Mouse (Mus musculus): ENCODE results near the gene Pde4c. TPM values are rescaled to one million over a fixed set of nuclear protein-coding genes. Genes with fewer than 3 reads are reported as not detected.

The Pde4c gene
- total RNA-seq, 2 experiments from 2014 or later, result 0.89 to 2.0 TPM

- DNase-seq (ENCODE audit: low spot score in 2 of 2), result no peak
- intact Hi-C loops (cut with DNase I), result no loop called here
These were observed 9.5 kb upstream of the Pde4c start for GRCm38 (mm10) chr8:70713991-70714390.

- intact Hi-C loops (cut with DNase I), result no loop called here
- DNase-seq (ENCODE audit: low spot score in 2 of 2), result no peak
These were observed 8.4 kb upstream of the Pde4c start for GRCm38 (mm10) chr8:70715086-70715485.

DNA sequence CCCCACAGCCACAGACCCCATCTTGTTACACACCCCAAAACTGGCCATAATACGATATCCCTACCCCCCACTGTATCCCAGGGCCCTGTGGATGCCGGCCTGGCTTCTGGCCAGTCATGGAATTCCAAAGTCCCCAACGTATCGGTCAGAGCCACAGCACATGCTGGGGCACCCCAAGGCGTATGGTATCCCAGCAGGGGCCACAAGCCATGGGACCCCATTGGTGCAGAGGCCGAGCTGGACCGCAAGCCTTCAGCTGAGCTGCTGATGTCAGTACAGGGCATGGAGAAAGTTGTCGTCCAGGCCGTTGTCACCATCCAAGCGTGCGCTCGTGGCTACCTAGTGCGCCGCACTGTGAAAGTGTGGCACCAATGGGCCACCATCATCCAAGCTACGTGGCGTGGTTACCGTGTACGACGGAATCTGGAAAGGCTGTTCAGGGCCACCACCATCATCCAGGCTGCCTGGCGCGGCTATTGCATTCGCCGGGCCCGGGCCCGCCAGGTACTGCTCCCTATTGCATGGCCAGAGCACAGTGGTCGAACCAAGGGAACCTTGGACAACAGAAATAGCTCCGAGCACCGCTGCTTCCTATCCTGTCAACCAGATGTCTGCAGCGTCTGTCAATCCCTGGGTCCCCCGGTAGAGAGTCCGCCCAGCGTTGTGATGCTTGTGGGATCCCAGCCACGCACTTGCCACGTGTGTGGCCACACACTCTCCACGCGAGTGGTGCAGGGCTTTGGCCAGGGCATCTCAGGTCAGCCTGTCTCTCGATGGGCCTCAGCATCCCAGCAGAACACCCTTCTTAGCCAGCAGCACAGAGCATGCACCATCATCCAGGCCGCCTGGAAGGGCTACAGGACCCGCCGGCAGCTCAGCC, 6.8 kb upstream of the Pde4c start:
- no peak for DNase-seq (ENCODE audit: low spot score in 2 of 2)
- intact Hi-C loops (cut with DNase I), result no loop called here

DNA sequence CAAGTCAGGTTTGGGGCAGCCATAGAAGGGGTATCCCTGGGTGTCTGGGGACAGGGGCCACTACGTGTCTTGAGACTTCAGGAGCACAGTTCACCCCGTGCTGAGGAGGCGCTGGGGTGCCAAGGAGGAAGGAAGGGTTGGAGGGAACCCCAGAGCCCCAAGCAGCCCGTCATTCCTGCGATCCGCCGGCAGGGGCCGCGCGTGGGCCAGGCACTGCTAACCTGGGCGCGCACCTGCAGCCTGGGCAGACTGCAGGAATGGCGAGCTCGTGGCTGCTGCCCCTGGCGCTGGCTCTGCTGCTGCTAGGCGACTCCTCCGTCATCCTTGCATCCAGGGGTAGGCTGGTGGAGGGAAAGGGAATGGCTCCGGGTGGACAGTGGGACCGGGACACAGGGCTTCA, 5.2 kb upstream of the Pde4c start, which contains the start of gene Gm3336:
TSS of gene Gm3336 (plus strand) at position 247 of the 400 bp plus-strand sequence.
- peak; percentile 54 to 60 for DNase-seq (ENCODE audit: low spot score in 2 of 2)
- intact Hi-C loops (cut with DNase I), result loop anchor here (2.0 kb wide), 1 partner anchor 123 kb away; no protein-coding TSS in a partner anchor

DNA sequence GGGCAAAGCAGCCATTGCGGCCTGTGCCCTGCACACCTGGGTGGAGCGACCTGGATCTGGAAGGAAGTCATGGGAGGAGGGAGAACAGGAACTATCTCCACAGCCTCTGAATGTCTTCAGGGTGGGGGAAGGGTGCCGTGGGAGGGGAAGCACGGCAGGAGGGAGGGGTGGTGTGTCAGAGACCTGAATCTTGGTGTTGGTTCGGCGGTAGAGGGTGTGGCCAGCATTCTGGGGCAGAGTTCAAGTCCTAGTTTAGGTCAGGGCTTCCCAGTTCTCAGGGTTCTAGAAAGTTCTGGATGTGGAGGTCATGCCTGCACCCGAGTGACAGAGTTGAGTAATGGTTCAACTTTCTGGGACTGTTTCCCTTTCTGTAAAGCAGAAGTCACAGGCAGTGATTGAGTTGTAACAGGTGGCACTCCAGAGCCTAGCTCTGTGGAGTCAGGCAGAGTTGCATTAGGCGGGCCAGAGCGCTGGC, 3.7 kb upstream of the Pde4c start:
- DNase-seq (ENCODE audit: low spot score in 2 of 2), result no peak
- intact Hi-C loops (cut with DNase I), result loop anchor here (1.0 to 2.0 kb wide), 2 partner anchors 32 to 121 kb away; no protein-coding TSS in a partner anchor

- peak; percentile 51 to 78 for DNase-seq (ENCODE audit: low spot score in 2 of 2)
- intact Hi-C loops (cut with DNase I), result loop anchor here (1.0 kb wide), 1 partner anchor 32 kb away; no protein-coding TSS in a partner anchor
These were observed 2.8 kb upstream of the Pde4c start for GRCm38 (mm10) chr8:70720739-70721138.

- intact Hi-C loops (cut with DNase I), result no loop called here
- no peak for DNase-seq (ENCODE audit: low spot score in 2 of 2)
These were observed 1.9 kb upstream of the Pde4c start for GRCm38 (mm10) chr8:70721601-70722000.

GRCm38 (mm10) chr8:70724216-70724615, 696 bp downstream of the Pde4c start:
- intact Hi-C loops (cut with DNase I), result no loop called here
- no peak for DNase-seq (ENCODE audit: low spot score in 2 of 2)

DNA sequence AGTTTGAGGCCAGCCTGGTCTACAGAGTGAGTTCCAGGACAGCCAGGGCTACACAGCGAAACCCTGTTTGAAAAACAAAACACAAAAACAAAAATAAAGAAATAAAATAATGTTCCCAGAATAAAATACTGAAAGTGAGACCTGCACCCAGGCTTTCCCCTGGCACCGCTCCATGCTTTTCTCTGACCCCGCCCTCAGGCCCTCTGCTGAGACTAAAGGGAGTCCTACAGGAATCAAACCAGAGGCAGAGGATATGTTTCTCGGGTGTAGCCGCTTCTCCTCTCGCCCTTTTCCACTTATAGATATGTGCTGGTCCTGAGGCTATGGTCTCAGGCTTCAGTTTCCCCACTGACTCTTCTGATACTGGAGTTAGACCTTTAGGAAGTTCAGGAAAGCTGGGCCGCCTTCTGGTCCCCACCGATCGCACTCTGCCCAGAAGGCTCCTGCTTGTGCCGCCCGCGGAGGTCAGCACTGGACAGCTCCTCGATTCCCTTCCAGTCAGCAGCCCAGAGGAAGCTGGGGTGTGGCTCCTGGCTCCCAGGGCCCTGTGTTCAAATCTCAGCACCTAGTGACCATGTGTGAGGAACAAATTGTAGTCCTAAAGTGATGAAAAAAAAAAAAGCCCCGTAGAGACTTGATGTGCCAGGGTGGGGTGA, 2.4 kb downstream of the Pde4c start:
- intact Hi-C loops (cut with DNase I), result no loop called here
- DNase-seq (ENCODE audit: low spot score in 2 of 2), result no peak

GRCm38 (mm10) chr8:70726721-70727120, 3.2 kb downstream of the Pde4c start:
- no peak for DNase-seq (ENCODE audit: low spot score in 2 of 2)
- intact Hi-C loops (cut with DNase I), result no loop called here

DNA sequence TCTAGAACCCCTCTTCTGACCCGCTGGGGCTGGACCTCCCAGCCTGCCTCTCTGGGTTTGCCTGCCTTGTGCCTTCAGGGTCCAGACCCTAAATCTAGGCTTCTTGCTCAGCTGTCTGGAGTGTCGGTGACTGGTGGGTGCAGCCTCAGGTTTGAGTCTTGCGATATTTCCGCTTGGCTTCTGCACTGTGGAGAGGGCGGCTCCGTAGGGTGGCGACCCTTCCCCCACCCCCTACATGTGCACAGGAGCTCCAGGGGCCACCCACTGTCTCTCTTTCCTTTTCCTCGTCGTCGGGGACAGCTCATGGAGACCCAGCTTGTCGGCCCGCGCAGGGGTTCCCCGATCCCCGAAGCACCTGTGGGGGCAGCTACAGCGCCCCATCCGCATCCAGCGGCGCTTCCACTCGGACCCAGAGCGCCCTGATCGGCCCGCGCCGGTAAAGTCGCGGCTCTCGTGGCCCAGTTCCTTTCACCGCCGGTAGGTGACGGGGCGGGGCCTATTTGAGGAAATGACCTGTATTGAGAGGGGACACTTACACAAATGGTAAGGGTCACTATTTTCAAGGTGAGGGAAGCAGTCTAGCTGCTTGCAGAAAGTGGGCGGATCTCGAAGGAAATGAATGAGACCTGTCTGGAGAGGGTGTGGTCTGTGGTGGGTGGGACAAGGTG, 6.4 kb downstream of the Pde4c start:
- DNase-seq (ENCODE audit: low spot score in 2 of 2), result no peak
- intact Hi-C loops (cut with DNase I), result no loop called here

GRCm38 (mm10) chr8:70730956-70731355, 7.4 kb downstream of the Pde4c start:
- intact Hi-C loops (cut with DNase I), result no loop called here
- DNase-seq (ENCODE audit: low spot score in 2 of 2), result no peak

GRCm38 (mm10) chr8:70737705-70738104, 14.2 kb downstream of the Pde4c start:
- intact Hi-C loops (cut with DNase I), result no loop called here
- DNase-seq (ENCODE audit: low spot score in 2 of 2), result no peak

DNA sequence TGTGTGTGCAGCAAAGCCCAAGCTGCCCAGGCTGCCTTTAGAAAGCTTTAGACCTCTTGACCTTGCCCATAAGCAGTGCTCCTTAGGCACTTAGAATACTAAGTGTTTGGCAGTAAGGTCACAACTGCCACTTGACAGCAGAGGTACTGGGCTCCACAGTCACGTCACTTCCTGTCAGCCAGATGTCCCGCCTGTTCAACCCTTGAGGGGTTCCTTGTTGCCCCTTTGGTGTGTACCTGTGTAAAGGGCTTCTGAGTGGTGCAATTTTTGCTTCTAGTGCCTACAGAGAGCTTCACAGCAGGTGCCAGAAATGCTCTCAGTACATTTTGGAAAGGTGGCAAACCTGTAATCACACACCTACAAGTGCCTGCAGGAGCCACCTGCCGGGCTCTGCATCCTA, 14.7 kb downstream of the Pde4c start:
- intact Hi-C loops (cut with DNase I), result no loop called here
- DNase-seq (ENCODE audit: low spot score in 2 of 2), result no peak

GRCm38 (mm10) chr8:70741661-70742060, 18.1 kb downstream of the Pde4c start:
- DNase-seq (ENCODE audit: low spot score in 2 of 2), result no peak
- intact Hi-C loops (cut with DNase I), result no loop called here

GRCm38 (mm10) chr8:70742176-70742575, 18.7 kb downstream of the Pde4c start:
- no peak for DNase-seq (ENCODE audit: low spot score in 2 of 2)
- intact Hi-C loops (cut with DNase I), result no loop called here

DNA sequence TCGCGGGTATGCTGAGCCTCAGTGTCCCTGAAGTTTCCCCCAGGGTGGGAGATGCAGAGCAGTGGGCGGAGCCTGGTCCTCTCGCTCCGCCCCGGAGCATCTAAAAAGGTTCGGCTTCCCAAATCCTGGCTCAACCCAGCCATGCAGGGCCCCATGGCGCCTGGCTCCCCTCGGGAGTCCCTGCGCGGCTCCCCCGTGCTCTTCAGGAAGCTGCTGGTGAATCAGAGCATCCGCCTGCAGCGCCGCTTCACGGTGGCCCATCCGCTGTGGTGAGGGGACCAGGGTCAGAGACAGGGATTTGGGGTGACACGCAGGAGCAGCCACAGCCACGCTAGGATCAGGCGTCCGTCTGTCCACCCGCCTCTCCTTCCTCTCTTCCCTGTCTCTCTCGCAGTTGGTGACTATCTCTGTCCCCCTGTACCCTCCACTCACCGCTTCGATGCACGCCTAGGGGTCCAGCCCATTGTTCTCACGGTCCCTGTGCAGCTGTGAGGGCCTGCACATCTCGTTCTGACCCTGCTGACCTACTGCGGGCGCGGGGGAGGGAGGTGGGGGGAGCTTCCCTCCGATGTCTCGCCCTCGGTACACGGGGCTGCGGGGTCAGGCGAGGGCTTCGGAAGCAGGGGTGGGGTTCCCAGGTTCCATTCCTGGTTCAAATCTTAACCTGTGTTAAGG, 19.6 kb downstream of the Pde4c start:
- intact Hi-C loops (cut with DNase I), result no loop called here
- no peak for DNase-seq (ENCODE audit: low spot score in 2 of 2)

DNA sequence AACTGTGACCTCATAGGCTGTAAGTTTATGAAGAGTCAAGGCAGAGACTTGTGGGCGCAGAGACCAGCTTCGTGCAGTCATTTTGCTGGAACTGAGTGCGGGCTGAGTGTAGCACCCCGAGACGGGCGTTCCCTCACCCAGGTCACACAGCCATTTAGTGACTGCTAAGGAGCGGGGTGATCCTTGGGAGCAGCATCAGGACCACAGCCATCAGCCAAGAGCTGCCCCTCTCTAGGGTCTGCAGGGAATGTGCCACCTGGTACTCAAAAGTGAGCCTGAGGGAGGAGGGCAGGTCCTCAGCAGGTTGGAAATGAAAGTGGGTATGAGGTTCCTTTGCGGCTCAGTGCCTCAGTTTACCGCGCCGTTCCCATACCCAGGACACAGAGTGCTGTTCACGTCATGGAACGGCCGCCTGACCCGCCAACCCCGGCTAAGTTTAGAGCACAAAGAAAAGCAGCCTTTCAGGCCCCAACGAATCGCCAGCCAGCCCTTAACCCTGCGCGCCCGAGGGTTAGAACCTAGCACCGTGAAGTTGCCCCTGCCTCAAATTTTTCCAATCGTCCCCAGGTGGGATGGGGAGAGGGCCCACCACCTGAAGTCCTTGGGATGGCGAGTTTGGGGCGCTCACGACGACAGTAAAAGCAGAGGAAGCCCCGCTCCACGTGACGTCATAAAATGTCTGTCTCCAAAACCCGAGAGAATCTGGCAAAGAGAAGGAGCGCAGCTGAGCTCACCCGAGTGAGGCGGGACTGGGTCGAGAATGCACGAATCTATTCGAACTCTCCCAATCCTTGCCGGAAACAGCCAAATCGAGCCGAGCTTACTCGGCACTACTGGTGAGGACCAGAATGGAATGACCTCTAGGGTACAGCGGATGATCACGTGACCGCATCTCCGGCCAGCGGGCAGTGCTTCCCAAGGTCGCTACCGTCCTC, 20.4 kb downstream of the Pde4c start:
- intact Hi-C loops (cut with DNase I), result no loop called here
- no peak for DNase-seq (ENCODE audit: low spot score in 2 of 2)

- intact Hi-C loops (cut with DNase I), result no loop called here
- no peak for DNase-seq (ENCODE audit: low spot score in 2 of 2)
These were observed 21.3 kb downstream of the Pde4c start for GRCm38 (mm10) chr8:70744806-70745205.

All from left cerebral cortex, postnatal 36 days (tissue).